Mouse (Mus musculus) ES-E14 (cell line): ENCODE data around the gene Rps21. TPM values are rescaled to one million over a fixed set of nuclear protein-coding genes. Genes with fewer than 3 reads are reported as not detected.

ENCODE experiments used
- DNase-seq: peaks from one replicate; pipeline ENCODE4 v3.0.0-alpha.2; 2013; ENCODE audit warnings: low read depth, low spot score
- H3K27ac ChIP-seq: 2 replicates; pipeline ENCODE4 v1.5.1; 2012; ENCODE audit warnings: low read depth, mild to moderate bottlenecking, low read length, moderate library complexity, mixed read lengths; ENCODE audit not compliant: poor library complexity, insufficient read depth, severe bottlenecking
- H3K36me3 ChIP-seq: 2 replicates; pipeline ENCODE4 v1.6.1; 2012; ENCODE audit warnings: mild to moderate bottlenecking, low read length, moderate library complexity, mixed read lengths; ENCODE audit not compliant: control insufficient read depth, poor library complexity, insufficient read depth, severe bottlenecking
- H3K4me1 ChIP-seq, 2 experiments: fragments of 150-350 bp in 1 of 2; sonication (generic) in 1 of 2; 2 replicates each; pipeline ENCODE4 v1.6.1; 2012; ENCODE audit warnings: low read length in 2 of 2, mild to moderate bottlenecking in 1 of 2, mixed read lengths in 1 of 2; ENCODE audit not compliant: control insufficient read depth in 2 of 2, insufficient read depth in 2 of 2, poor library complexity in 1 of 2
- H3K4me3 ChIP-seq, 2 experiments: fragments of 150-350 bp in 1 of 2; sonication (generic) in 1 of 2; 2 replicates each; pipeline ENCODE4 v1.5.1; 2012; ENCODE audit warnings: low read length in 2 of 2, low read depth in 1 of 2, mild to moderate bottlenecking in 1 of 2, mixed read lengths in 1 of 2; ENCODE audit not compliant: insufficient read depth in 1 of 2, poor library complexity in 1 of 2, severe bottlenecking in 1 of 2
- H3K9ac ChIP-seq: 2 replicates; pipeline ENCODE4 v1.6.1; 2012; ENCODE audit warnings: low read depth, mild to moderate bottlenecking, low read length, mixed read lengths; ENCODE audit not compliant: poor library complexity, insufficient read depth, severe bottlenecking
- H3K9me3 ChIP-seq: fragments of 150-350 bp; sonication (generic); 2 replicates; pipeline ENCODE4 v1.6.1; 2012; ENCODE audit warnings: low read depth, mild to moderate bottlenecking, low read length; ENCODE audit not compliant: control insufficient read depth, insufficient read depth
- CHD2 ChIP-seq: IDR thresholded peaks from 2 replicates; pipeline ENCODE4 v1.6.1; 2014; ENCODE audit warnings: mild to moderate bottlenecking, low read depth, low read length, inconsistent platforms
- HCFC1 ChIP-seq: IDR thresholded peaks from 2 replicates; pipeline ENCODE4 v1.6.1; 2012; ENCODE audit warnings: low read length, inconsistent platforms, borderline replicate concordance; ENCODE audit not compliant: insufficient read depth
- MAFK ChIP-seq: IDR thresholded peaks from 2 replicates; pipeline ENCODE4 v1.6.1; 2014; ENCODE audit warnings: mild to moderate bottlenecking, low read depth, low read length, inconsistent platforms; ENCODE audit not compliant: insufficient read depth
- ZC3H11A ChIP-seq: IDR thresholded peaks from 2 replicates; pipeline ENCODE4 v1.6.1; 2012; ENCODE audit warnings: low read depth, mild to moderate bottlenecking, inconsistent platforms, low read length, borderline replicate concordance
- ZNF384 ChIP-seq: IDR thresholded peaks from 2 replicates; pipeline ENCODE4 v1.6.1; 2012; ENCODE audit warnings: low read depth, low read length, inconsistent platforms
- in situ Hi-C, 2 experiments: fragments of 600-800 bp; cut with MboI; formaldehyde crosslinking; loops; one replicate each; pipeline ENCODE4 v1.15.1; 2025; ENCODE audit warnings: low sequenced_read_pairs in 2 of 2, inconsistent platforms in 1 of 2; ENCODE audit not compliant: unreplicated experiment in 2 of 2
- total RNA-seq: library from RNA; depleted of rRNA; stranded (reverse); fragments of 300-350 nt; gene quantifications from 2 replicates; pipeline ENCODE4 v1.2.3, GENCODE M21; 2012

Rps21 gene
- total RNA-seq, 1 experiment: 4,130 TPM

DNA sequence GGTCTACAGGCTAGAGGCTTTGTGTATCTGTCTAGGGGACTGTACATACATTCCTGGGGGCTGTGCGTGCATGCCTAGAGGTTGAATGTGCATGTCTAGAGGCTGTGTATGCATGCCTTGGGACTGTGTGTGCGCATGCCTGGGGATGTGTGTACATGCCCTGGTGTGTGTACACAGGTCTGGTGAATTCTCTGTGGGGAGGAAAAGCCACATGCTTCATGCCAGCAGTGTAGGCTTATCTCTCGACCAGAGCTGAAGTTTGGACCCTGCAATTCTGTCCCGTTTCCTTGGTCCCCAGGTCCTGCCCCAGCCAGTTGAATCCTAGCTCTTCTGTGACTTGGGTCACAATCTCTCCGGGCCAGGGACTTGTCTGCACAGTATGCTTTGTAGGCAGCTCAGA lies 34.4 kb downstream of the Rps21 start:
- H3K27ac ChIP-seq: no peak overlapping the region
- in situ Hi-C loops: no loop called here

DNA sequence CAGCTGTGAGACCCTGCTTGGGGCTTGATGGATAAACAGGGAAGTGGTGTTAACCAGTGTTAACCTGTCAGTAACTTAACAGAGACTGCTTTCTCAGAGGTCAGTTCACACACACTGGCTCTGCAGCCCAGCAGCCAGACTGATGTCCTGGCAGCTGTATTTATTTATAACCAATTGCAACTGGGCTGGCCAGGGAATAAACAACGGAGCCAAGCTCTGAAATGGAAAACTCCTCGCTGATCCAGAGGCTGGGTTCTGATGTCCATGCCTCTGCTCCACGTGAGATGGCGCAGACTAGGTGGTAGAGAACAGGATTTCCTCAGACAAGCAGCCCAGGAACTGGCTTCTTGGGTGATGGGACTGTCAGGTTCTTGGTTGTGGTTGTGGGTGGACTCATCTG lies 34.8 kb downstream of the Rps21 start:
- DNase-seq: no peak
- in situ Hi-C loops: no loop called here
- peaks cover 2 to 40% of the 10 kb centered on the region in 2 experiments; a peak in 1 of 4 replicates for H3K4me1 ChIP-seq
- TF ChIP-seq CHD2 (no peak), MAFK (no peak), HCFC1 (no peak), ZNF384 (no peak), ZC3H11A (no peak)
- no peaks in the 10 kb centered on the region for H3K36me3 ChIP-seq
- no peaks in the 10 kb centered on the region for H3K9me3 ChIP-seq
- H3K9ac ChIP-seq: no peak overlapping the region
- H3K4me3 ChIP-seq: no peak overlapping the region
- H3K27ac ChIP-seq: no peak overlapping the region

More for the DNA sequence above, 34.4 kb downstream of the Rps21 start:
- no peak for DNase-seq
- no peaks in the 10 kb centered on the region for H3K9me3 ChIP-seq
- no peak overlapping the region for H3K4me3 ChIP-seq
- no peak overlapping the region for H3K9ac ChIP-seq
- no peak for TF ChIP-seq CHD2
- TF ChIP-seq ZC3H11A: no peak
- TF ChIP-seq MAFK: no peak
- no peak for TF ChIP-seq ZNF384
- no peak for TF ChIP-seq HCFC1
- H3K36me3 ChIP-seq: no peaks in the 10 kb centered on the region
- H3K4me1 ChIP-seq: peaks cover 2 to 40% of the 10 kb centered on the region in 2 experiments; a peak in 1 of 4 replicates

DNA sequence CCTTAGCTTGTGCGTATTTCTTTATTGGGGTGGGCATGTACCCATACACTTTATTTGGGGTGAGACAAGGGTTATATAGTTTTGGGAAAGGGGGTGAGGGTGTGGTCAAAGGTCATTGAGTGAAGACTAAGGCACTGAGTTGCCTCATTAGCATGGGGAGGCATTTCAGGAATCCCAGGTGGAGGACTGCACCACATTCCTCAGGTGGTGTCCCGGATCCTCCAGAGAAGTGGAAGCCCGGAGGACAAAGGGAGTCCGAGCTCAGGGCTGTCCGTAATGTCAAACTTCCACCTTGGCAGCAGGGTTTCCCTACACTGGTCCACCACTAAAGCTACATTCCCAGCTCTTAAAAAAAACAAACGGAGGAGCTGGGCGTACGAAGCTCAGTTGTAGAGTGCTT lies 35.7 kb downstream of the Rps21 start:
- Histone ChIP-seq H3K36me3 (no peaks in the 10 kb centered on the region), H3K27ac (no peak overlapping the region), H3K9me3 (no peaks in the 10 kb centered on the region), H3K9ac (no peak overlapping the region), H3K4me1 (peaks cover 2 to 40% of the 10 kb centered on the region in 2 experiments; a peak in 1 of 4 replicates), H3K4me3 (no peak overlapping the region)
- in situ Hi-C loops: no loop called here
- no peak for TF ChIP-seq MAFK
- TF ChIP-seq HCFC1: no peak
- 0 out of 2 replicates have a peak, but pooled peaks have one; percentile 44 for TF ChIP-seq ZNF384
- 0 out of 2 replicates have a peak, but pooled peaks have one; percentile 49 for TF ChIP-seq CHD2
- no peak for TF ChIP-seq ZC3H11A
- DNase-seq: no peak

DNA sequence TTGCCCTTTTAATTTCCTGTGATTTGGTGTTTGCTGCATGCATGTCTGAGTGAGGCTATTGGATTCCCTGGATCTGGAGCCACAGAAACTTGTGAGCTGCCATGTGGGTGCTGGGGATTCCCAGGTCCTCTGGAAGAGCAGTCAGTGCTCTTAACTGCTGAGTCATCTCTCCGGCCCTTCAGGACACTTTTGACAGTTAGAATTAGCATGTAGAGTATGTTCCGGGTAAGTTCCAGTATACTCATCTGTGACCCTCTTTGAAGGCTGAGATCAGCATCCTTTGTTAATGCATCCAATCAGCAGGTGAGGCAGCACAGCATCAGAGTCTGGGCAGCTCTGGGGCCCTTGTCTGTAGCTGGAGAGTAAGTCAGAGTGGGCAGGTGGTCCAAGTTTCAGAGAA lies 43.1 kb downstream of the Rps21 start:
- DNase-seq: no peak
- Histone ChIP-seq H3K9me3 (no peaks in the 10 kb centered on the region), H3K9ac (no peak overlapping the region), H3K4me3 (no peak overlapping the region), H3K4me1 (peaks cover 0 to 6% of the 10 kb centered on the region in 2 experiments; a peak in 1 of 4 replicates), H3K36me3 (no peaks in the 10 kb centered on the region), H3K27ac (no peak overlapping the region)
- in situ Hi-C loops: no loop called here
- TF ChIP-seq MAFK: peak; percentile 59
- TF ChIP-seq CHD2: no peak

DNA sequence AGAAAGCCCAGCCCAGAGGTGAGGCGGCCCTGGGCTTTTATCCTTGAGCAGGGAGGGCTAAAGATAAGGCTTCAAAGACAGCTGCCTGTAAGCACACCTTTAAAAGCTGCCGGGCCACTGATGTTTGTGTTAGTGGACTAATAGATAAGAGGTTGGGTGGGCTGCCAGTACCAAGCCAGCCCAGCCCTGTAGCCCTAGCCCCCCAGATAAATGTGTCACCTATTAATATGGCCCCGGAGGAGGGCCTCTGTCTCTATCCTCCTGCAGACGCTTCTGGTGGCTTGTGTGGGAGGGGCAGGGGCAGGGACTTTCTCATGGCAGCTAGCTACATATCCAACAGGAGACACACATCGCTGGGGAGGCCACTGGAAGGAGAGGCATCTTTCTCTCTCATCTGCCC lies 43.6 kb downstream of the Rps21 start:
- Histone ChIP-seq H3K27ac (no peak overlapping the region), H3K9ac (no peak overlapping the region), H3K4me3 (no peak overlapping the region), H3K36me3 (no peaks in the 10 kb centered on the region), H3K4me1 (peaks cover 0 to 6% of the 10 kb centered on the region in 2 experiments; a peak in 1 of 4 replicates), H3K9me3 (no peaks in the 10 kb centered on the region)
- in situ Hi-C loops: no loop called here
- TF ChIP-seq HCFC1 (no peak), MAFK (no peak), CHD2 (no peak), ZNF384 (no peak), ZC3H11A (no peak)
- DNase-seq: no peak
